Mouse (Mus musculus) bone marrow, adult 2 months (tissue): ENCODE results near the gene Grid1. TPM values are rescaled to one million over a fixed set of nuclear protein-coding genes. Genes with fewer than 3 reads are reported as not detected.

ENCODE experiments used
- H3K27ac ChIP-seq: fragments of 200-500 bp; 2 replicates; pipeline ENCODE4 v1.5.1; 2012; ENCODE audit warnings: low read depth, mild to moderate bottlenecking, control low read depth, inconsistent platforms, low read length; ENCODE audit not compliant: control insufficient read depth, poor library complexity, insufficient read depth
- H3K4me1 ChIP-seq: fragments of 200-500 bp; 2 replicates; pipeline ENCODE4 v1.6.1; 2011; ENCODE audit warnings: low read length; ENCODE audit not compliant: control insufficient read depth, insufficient read depth
- H3K4me3 ChIP-seq: fragments of 200-500 bp; replicated peaks from 2 replicates; pipeline ENCODE3; 2011; ENCODE audit warnings: mild to moderate bottlenecking, low read depth, low read length, control low read depth; ENCODE audit not compliant: control insufficient read depth
- CTCF ChIP-seq: fragments of 200-500 bp; IDR thresholded peaks from 2 replicates; pipeline ENCODE4 v1.5.1; 2011; ENCODE audit warnings: low read length, control low read depth; ENCODE audit not compliant: control insufficient read depth, insufficient read depth
- POLR2A ChIP-seq: fragments of 200-500 bp; IDR thresholded peaks from 2 replicates; pipeline ENCODE4 v1.6.1; 2011; ENCODE audit warnings: low read depth, mild to moderate bottlenecking, control low read depth, low read length, borderline replicate concordance; ENCODE audit not compliant: control insufficient read depth
- WGBS: fragments of 180-500 bp; shearing (Covaris S2); methylation state at CpG from one replicate; pipeline ENCODE4 v1.1.7; 2018; 5-methylcytosine and 5-hydroxymethylcytosine counted together
- polyA plus RNA-seq: library from polyadenylated mRNA; stranded (reverse); fragments of >200 nt; gene quantifications from 2 replicates; pipeline ENCODE4 v1.2.4, GENCODE M21; 2011; ENCODE audit warnings: low replicate concordance; ENCODE audit not compliant: missing spikeins, insufficient read depth, insufficient read length

Grid1 gene
- polyA plus RNA-seq, 1 experiment, result 0.35 TPM

- no peak for TF ChIP-seq POLR2A
- no peak for TF ChIP-seq CTCF
- H3K4me3 ChIP-seq, result no peak overlapping the region
- no peaks in the 10 kb centered on the region for H3K4me1 ChIP-seq
- H3K27ac ChIP-seq, result no peak overlapping the region
- WGBS, result 70% methylated on average over 5 of the region's 5 CpGs
Observed at GRCm38 (mm10) chr14:35103639-35104210, 283.8 kb downstream of the Grid1 start.

GRCm38 (mm10) chr14:35107596-35107995, 287.7 kb downstream of the Grid1 start:
- Histone ChIP-seq H3K4me1 (no peaks in the 10 kb centered on the region), H3K4me3 (no peak overlapping the region), H3K27ac (no peak overlapping the region)
- TF ChIP-seq POLR2A (no peak), CTCF (no peak)
- 62% methylated on average over 3 of the region's 3 CpGs for WGBS

- Histone ChIP-seq H3K27ac (no peak overlapping the region), H3K4me1 (no peaks in the 10 kb centered on the region), H3K4me3 (no peak overlapping the region)
- WGBS, result 76% methylated on average over 1 of the region's 1 CpGs
- TF ChIP-seq CTCF (no peak), POLR2A (no peak)
Observed at GRCm38 (mm10) chr14:35110928-35111327, 291.0 kb downstream of the Grid1 start.

GRCm38 (mm10) chr14:35112327-35113275, 292.7 kb downstream of the Grid1 start:
- TF ChIP-seq POLR2A, result no peak
- Histone ChIP-seq H3K4me1 (no peaks in the 10 kb centered on the region), H3K4me3 (no peak overlapping the region), H3K27ac (no peak overlapping the region)
- 55% methylated on average over 11 of the region's 11 CpGs for WGBS

- no peak overlapping the region for H3K27ac ChIP-seq
- TF ChIP-seq POLR2A (no peak), CTCF (no peak)
- H3K4me3 ChIP-seq, result no peak overlapping the region
- H3K4me1 ChIP-seq, result no peaks in the 10 kb centered on the region
- WGBS, result 58% methylated on average over 2 of the region's 2 CpGs
Observed at GRCm38 (mm10) chr14:35113276-35113645, 293.4 kb downstream of the Grid1 start.

- H3K4me3 ChIP-seq, result no peak overlapping the region
- TF ChIP-seq CTCF, result no peak
- TF ChIP-seq POLR2A, result no peak
- no peak overlapping the region for H3K27ac ChIP-seq
- WGBS, result 55% methylated on average over 3 of the region's 3 CpGs
- H3K4me1 ChIP-seq, result no peaks in the 10 kb centered on the region
Observed at GRCm38 (mm10) chr14:35115913-35116312, 296.0 kb downstream of the Grid1 start.

GRCm38 (mm10) chr14:35120089-35120488, 300.2 kb downstream of the Grid1 start:
- TF ChIP-seq CTCF, result no peak
- TF ChIP-seq POLR2A, result no peak
- WGBS, result 64% methylated on average over 2 of the region's 2 CpGs
- Histone ChIP-seq H3K4me3 (no peak overlapping the region), H3K27ac (no peak overlapping the region), H3K4me1 (no peaks in the 10 kb centered on the region)

- 71% methylated on average over 4 of the region's 4 CpGs for WGBS
- no peak overlapping the region for H3K27ac ChIP-seq
- no peaks in the 10 kb centered on the region for H3K4me1 ChIP-seq
- no peak overlapping the region for H3K4me3 ChIP-seq
- TF ChIP-seq POLR2A (no peak), CTCF (no peak)
Observed at GRCm38 (mm10) chr14:35120905-35121304, 301.0 kb downstream of the Grid1 start.

GRCm38 (mm10) chr14:35122111-35122510, 302.2 kb downstream of the Grid1 start:
- Histone ChIP-seq H3K4me3 (no peak overlapping the region), H3K4me1 (no peaks in the 10 kb centered on the region), H3K27ac (no peak overlapping the region)
- 18% methylated on average over 3 of the region's 3 CpGs for WGBS
- TF ChIP-seq POLR2A (no peak), CTCF (no peak)
